Mouse (Mus musculus) embryonic fibroblast, embryonic 13.5 days (primary cell): Measurements from ENCODE around the gene Uaca.

Experiments used
- CTCF ChIP-seq: IDR thresholded peaks from 2 replicates; pipeline ENCODE4 v1.5.1; 2011; ENCODE audit warnings: mild to moderate bottlenecking, control low read depth, low read length, moderate library complexity, borderline replicate concordance; ENCODE audit not compliant: insufficient read depth
- POLR2A ChIP-seq: IDR thresholded peaks from 2 replicates; pipeline ENCODE4 v1.6.1; 2011; ENCODE audit warnings: low read depth, mild to moderate bottlenecking, control low read depth, low read length, moderate library complexity

GRCm38 (mm10) chr9:60913626-60914025 is 119.3 kb downstream of the Uaca start:
- TF ChIP-seq CTCF (no peak), POLR2A (no peak)
